Mouse (Mus musculus) thymus, adult 2 months (tissue): ENCODE measurements around the gene Hs3st3a1.

Source experiments
- CTCF ChIP-seq: fragments of 200-500 bp; IDR thresholded peaks from 2 replicates; pipeline ENCODE4 v1.5.1; 2012; ENCODE audit warnings: mild to moderate bottlenecking, control low read depth, low read length, moderate library complexity, borderline replicate concordance; ENCODE audit not compliant: control insufficient read depth, poor library complexity, insufficient read depth; ENCODE audit errors: extremely low read depth
- POLR2A ChIP-seq: fragments of 200-500 bp; IDR thresholded peaks from 2 replicates; pipeline ENCODE4 v1.6.1; 2012; ENCODE audit warnings: mild to moderate bottlenecking, low read length, control low read depth, moderate library complexity; ENCODE audit not compliant: control insufficient read depth, poor library complexity, insufficient read depth; ENCODE audit errors: extremely low read depth

GRCm38 (mm10) chr11:64537230-64537629, 102.1 kb downstream of the Hs3st3a1 start:
- no peak for TF ChIP-seq POLR2A
- TF ChIP-seq CTCF: no peak
